Mouse (Mus musculus) limb, embryonic 15.5 days (tissue): ENCODE measurements around the gene Stam2. TPM values are rescaled to one million over a fixed set of nuclear protein-coding genes. Genes with fewer than 3 reads are reported as not detected.

ENCODE experiments used
- polyA plus RNA-seq: library from polyadenylated mRNA; unstranded; fragments of >200 nt; fragmentation: Nextera tagmentation; extraction: Ambion mirVana; gene quantifications from 2 replicates; pipeline ENCODE4 v1.2.1, GENCODE M21; 2015

The Stam2 gene
- polyA plus RNA-seq, 1 experiment from 2014 or later = 35.3 TPM

Other genes with a start within 250 kb of the Stam2 start
- 0.63 and 1.6 TPM in 2 replicates for gene Cacnb4, start 65.5 kb downstream of the Stam2 start, polyA plus RNA-seq
- 6.6 and 9.4 TPM in 2 replicates for gene Fmnl2, start 115.6 kb upstream of the Stam2 start, polyA plus RNA-seq